Mouse (Mus musculus) forebrain, embryonic 16.5 days (tissue): Measurements from ENCODE around the gene Plin3. TPM values are rescaled to one million over a fixed set of nuclear protein-coding genes. Genes with fewer than 3 reads are reported as not detected.

ENCODE experiments used
- ATAC-seq: fragments of 200-750 bp; cut with Nextera tagmentation; 2 replicates; pipeline ENCODE4 v1.8.0; 2017; ENCODE audit warnings: mild to moderate bottlenecking, moderate library complexity
- H3K27ac ChIP-seq: fragments of 300-500 bp; sonication (generic); 2 replicates; pipeline ENCODE4 v1.5.1; 2014; ENCODE audit warnings: low read length, control low read depth
- H3K27me3 ChIP-seq: fragments of 300-500 bp; sonication (generic); replicated peaks from 2 replicates; pipeline ENCODE4 v1.6.1; 2014; ENCODE audit warnings: low read length; ENCODE audit not compliant: control insufficient read depth, insufficient read depth
- H3K36me3 ChIP-seq: fragments of 300-500 bp; sonication (generic); 2 replicates; pipeline ENCODE4 v1.6.1; 2014; ENCODE audit not compliant: control insufficient read depth, insufficient read depth
- H3K4me1 ChIP-seq: fragments of 300-500 bp; sonication (generic); replicated peaks from 2 replicates; pipeline ENCODE4 v1.6.1; 2014; ENCODE audit warnings: low read length; ENCODE audit not compliant: control insufficient read depth, insufficient read depth
- H3K4me2 ChIP-seq: fragments of 300-500 bp; sonication (generic); 2 replicates; pipeline ENCODE4 v1.6.1; 2014; ENCODE audit warnings: mild to moderate bottlenecking, low read length, control low read depth
- H3K4me3 ChIP-seq: fragments of 300-500 bp; sonication (generic); replicated peaks from 2 replicates; pipeline ENCODE4 v1.5.1; 2014; ENCODE audit warnings: mild to moderate bottlenecking, low read length, control low read depth
- H3K9ac ChIP-seq: fragments of 300-500 bp; sonication (generic); replicated peaks from 2 replicates; pipeline ENCODE4 v1.6.1; 2014; ENCODE audit warnings: low read depth, low read length, control low read depth
- H3K9me3 ChIP-seq: fragments of 300-500 bp; sonication (generic); 2 replicates; pipeline ENCODE4 v1.6.1; 2016; ENCODE audit warnings: low read length; ENCODE audit not compliant: control insufficient read depth
- WGBS: fragments of 180-500 bp; shearing (Covaris S2); extraction: QIAGEN DNeasy Blood & Tissue Kit; methylation state at CpG from one replicate; pipeline ENCODE4 v1.1.7; 2014; 5-methylcytosine and 5-hydroxymethylcytosine counted together
- polyA plus RNA-seq: library from polyadenylated mRNA; unstranded; fragments of >200 nt; fragmentation: Nextera tagmentation; extraction: Ambion mirVana; gene quantifications from 2 replicates; pipeline ENCODE4 v1.2.1, GENCODE M21; 2015

Plin3 gene
- polyA plus RNA-seq, 1 experiment from 2014 or later: 9.3 TPM

DNA sequence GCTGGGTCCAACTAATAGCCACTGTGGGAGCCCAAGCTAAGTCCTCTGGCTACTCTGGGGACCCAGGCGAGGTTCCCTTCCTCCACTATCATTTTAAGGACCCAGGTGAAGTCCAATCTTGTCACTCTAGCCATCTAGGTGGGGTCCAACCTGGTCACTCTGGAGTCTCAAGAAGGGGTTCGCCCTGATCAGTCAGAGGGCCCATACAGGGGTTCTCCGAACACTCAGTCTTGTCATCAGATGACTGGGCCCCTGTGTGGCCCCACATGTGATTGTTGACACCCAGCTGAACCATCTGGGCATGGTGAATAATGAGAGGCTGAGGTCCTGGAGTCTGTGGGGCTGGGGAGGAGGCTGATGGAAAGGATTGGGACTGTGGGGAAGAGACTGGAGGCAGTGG, 22.9 kb downstream of the Plin3 start:
- Histone ChIP-seq H3K27ac (no peak overlapping the region; the same call in 1 of the 2 replicates), H3K4me3 (peak overlapping the region; percentile 36), H3K9ac (peak overlapping the region; percentile 42), H3K36me3 (no peaks in the 10 kb centered on the region), H3K4me2 (peak overlapping the region; percentile 64), H3K4me1 (peaks cover 8% of the 10 kb centered on the region), H3K9me3 (no peaks in the 10 kb centered on the region), H3K27me3 (no peaks in the 10 kb centered on the region)
- peak; percentile 6; the same call in 1 of the 2 replicates for ATAC-seq
- 71% methylated on average over 3 of the region's 3 CpGs for WGBS

DNA sequence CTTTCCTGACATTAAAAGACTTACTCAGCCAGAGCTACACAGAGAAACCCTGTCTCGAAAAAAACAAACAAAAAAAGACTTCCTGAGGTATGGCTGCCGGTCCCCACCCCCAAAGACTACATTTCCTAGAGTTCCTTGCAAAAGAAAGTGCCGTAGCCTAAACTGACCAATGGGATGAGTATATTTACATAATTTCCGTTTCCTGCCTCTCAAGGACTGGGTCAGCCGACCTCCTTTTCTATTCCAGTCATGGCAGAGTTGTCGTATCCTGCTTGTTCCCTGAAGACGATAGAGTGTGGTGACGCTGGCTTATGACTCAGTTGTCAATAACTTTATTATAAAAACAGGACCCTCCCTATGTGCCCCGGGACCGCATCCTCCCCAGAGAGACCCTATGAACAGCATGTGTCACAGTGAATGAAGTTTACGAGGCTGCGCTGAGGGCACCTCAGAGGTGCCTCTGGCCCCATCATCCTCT, 23.5 kb downstream of the Plin3 start:
- ATAC-seq: peak; percentile 91
- H3K9ac ChIP-seq: peak overlapping the region; percentile 42
- 19% methylated on average over 12 of the region's 12 CpGs for WGBS
- H3K4me3 ChIP-seq: peak overlapping the region; percentile 36
- H3K9me3 ChIP-seq: no peaks in the 10 kb centered on the region
- no peaks in the 10 kb centered on the region for H3K27me3 ChIP-seq
- H3K4me1 ChIP-seq: peaks cover 8% of the 10 kb centered on the region
- no peaks in the 10 kb centered on the region for H3K36me3 ChIP-seq
- H3K4me2 ChIP-seq: peak overlapping the region; percentile 64
- H3K27ac ChIP-seq: peak overlapping the region; percentile 74

DNA sequence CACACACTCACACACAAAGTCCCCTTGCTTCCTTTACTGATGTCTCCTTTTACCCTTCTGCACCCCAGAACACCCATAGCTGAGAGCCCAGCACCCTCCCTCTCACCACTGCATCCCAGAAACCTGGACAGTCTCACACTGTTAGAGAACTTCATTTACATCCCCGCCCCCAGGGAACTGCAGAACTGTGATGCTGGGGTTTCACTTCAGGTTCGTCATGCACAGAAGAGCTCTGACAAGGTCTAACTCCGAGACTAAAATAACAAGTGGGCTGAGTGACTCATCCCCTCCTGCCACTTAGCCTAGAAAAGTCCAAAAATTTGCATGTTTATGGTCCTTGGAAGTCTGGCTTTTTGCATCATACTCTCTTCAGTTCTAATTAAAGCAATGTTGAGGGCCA, 26.4 kb downstream of the Plin3 start:
- H3K27me3 ChIP-seq: no peaks in the 10 kb centered on the region
- H3K27ac ChIP-seq: no peak overlapping the region
- H3K9ac ChIP-seq: no peak overlapping the region
- no peaks in the 10 kb centered on the region; the same call in 1 of the 2 replicates for H3K36me3 ChIP-seq
- H3K4me3 ChIP-seq: no peak overlapping the region
- 74% methylated on average over 3 of the region's 3 CpGs for WGBS
- ATAC-seq: no peak
- H3K4me1 ChIP-seq: peaks cover 16% of the 10 kb centered on the region
- no peak overlapping the region for H3K4me2 ChIP-seq
- H3K9me3 ChIP-seq: no peaks in the 10 kb centered on the region

DNA sequence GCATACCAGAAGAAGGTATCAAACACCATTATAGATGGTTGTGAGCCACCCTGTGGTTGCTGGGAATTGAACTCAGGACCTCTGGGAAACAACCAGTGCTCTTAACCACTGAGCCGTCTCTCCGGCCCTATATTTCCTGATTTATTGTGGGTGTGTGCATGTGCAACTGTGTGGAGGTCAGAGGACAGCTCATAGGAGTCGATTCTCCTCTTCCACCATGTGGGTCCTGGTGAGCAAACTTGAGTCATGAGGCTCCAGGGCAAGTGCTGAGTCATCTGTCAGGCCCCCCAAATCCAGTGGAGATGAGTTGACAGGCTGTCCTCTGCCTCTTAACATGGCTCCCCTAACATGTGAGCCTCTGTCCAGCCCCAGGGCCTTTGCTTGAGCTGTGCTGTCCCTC, 26.8 kb downstream of the Plin3 start:
- H3K4me3 ChIP-seq: no peak overlapping the region
- H3K4me2 ChIP-seq: no peak overlapping the region
- H3K4me1 ChIP-seq: peaks cover 20% of the 10 kb centered on the region
- ATAC-seq: no peak
- H3K27me3 ChIP-seq: no peaks in the 10 kb centered on the region
- peaks cover 2% of the 10 kb centered on the region for H3K36me3 ChIP-seq
- no peak overlapping the region for H3K27ac ChIP-seq
- WGBS: 94% methylated on average over 3 of the region's 3 CpGs
- no peaks in the 10 kb centered on the region for H3K9me3 ChIP-seq
- no peak overlapping the region for H3K9ac ChIP-seq

DNA sequence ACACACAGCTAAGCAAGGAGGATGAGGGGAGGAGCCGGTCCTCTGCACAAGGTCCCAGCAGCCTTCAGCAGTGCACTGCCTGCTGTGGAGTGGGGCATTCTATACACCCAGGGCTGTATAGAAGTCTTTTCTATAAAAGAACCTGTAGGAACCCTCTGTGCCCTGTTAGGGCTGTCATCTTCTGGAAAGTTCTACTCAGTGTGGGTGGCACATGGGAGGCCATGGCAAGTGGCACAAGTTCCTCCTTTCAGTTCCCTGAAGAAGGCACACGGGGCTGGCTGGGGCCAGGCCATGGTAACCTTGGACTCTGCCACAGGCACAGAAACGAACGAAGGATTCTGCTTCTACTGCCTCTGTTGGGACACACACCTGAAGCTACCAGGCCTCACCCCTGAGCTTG, 27.7 kb downstream of the Plin3 start:
- Histone ChIP-seq H3K4me1 (peaks cover 28% of the 10 kb centered on the region), H3K9me3 (no peaks in the 10 kb centered on the region), H3K4me2 (no peak overlapping the region), H3K9ac (no peak overlapping the region), H3K4me3 (no peak overlapping the region), H3K27me3 (no peaks in the 10 kb centered on the region), H3K27ac (no peak overlapping the region), H3K36me3 (peaks cover 3% of the 10 kb centered on the region)
- WGBS: 92% methylated on average over 4 of the region's 4 CpGs
- no peak for ATAC-seq

DNA sequence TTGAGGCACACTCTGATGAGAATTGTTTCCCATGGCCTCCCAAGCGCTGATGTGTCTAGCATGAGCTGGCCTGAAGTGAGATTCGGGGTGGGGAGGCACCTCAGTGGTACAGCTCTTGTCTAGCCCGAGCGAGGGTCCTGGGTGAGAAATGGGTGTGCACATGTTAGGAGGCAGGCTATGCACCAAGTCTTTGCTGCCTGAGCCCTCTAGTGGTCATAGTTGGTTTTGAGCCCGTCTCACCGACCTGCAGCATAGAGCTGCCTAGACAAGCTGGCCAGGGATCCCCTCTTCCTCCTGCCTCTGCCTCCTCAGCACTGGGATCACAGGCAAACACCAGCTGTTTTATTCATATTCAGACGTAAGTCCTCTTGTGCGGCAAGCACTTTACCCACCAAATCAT, 28.7 kb downstream of the Plin3 start:
- H3K4me2 ChIP-seq: no peak overlapping the region
- no peaks in the 10 kb centered on the region for H3K9me3 ChIP-seq
- H3K9ac ChIP-seq: no peak overlapping the region
- 19% methylated on average over 8 of the region's 8 CpGs for WGBS
- H3K27me3 ChIP-seq: no peaks in the 10 kb centered on the region
- H3K36me3 ChIP-seq: peaks cover 5% of the 10 kb centered on the region
- peak; percentile 57 for ATAC-seq
- H3K27ac ChIP-seq: no peak overlapping the region
- H3K4me3 ChIP-seq: no peak overlapping the region
- H3K4me1 ChIP-seq: peaks cover 33% of the 10 kb centered on the region

DNA sequence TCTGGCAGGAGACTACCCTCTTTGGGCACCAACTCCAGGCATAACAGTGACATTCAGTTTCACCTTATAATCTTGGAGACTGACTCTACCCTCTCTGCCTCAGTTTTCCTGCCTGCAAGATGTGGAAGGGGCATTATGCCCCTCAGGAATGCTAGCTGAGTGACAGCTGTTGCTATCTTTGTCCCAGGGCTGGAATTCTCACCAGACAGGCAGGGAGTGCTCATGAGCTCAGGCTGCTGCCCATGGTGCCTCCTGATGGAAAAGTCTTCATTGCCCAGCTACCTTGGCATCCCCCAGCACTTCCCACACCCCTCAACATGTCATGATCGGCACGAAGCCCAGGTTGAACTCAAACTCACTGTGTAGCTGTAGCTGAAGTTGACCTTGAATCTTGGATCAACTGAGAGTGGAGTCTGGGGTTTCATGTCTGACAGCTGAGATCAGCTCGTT, 30.0 kb downstream of the Plin3 start:
- Histone ChIP-seq H3K9ac (no peak overlapping the region), H3K36me3 (peaks cover 8% of the 10 kb centered on the region), H3K9me3 (no peaks in the 10 kb centered on the region), H3K4me2 (no peak overlapping the region), H3K27me3 (no peaks in the 10 kb centered on the region), H3K27ac (no peak overlapping the region), H3K4me1 (peaks cover 44% of the 10 kb centered on the region), H3K4me3 (no peak overlapping the region)
- WGBS: 89% methylated on average over 3 of the region's 3 CpGs
- ATAC-seq: no peak

DNA sequence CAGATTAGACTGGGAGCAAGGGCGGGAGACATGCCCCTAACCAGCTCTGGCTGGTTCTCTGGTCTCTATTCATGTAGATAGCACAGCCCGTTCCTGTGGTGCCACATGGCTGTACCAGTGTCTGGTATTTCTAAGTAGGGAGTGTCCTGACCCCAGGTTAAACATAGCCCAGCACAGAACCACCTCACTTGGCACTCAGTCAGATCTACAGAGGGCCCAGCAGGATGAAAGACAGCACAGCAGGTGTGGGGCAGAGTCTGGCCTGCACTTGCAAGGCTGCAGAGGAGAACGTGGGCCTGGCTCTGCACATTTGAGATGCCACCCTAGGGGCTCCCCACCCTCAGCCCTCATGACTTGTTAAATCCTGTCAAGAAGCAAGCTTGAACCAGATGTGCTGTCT, 31.5 kb downstream of the Plin3 start:
- no peak overlapping the region for H3K4me2 ChIP-seq
- H3K27me3 ChIP-seq: no peaks in the 10 kb centered on the region
- 78% methylated on average over 3 of the region's 3 CpGs for WGBS
- H3K9me3 ChIP-seq: no peaks in the 10 kb centered on the region
- no peak for ATAC-seq
- peaks cover 8% of the 10 kb centered on the region for H3K36me3 ChIP-seq
- H3K9ac ChIP-seq: no peak overlapping the region
- no peak overlapping the region for H3K27ac ChIP-seq
- H3K4me1 ChIP-seq: peaks cover 47% of the 10 kb centered on the region
- H3K4me3 ChIP-seq: no peak overlapping the region

DNA sequence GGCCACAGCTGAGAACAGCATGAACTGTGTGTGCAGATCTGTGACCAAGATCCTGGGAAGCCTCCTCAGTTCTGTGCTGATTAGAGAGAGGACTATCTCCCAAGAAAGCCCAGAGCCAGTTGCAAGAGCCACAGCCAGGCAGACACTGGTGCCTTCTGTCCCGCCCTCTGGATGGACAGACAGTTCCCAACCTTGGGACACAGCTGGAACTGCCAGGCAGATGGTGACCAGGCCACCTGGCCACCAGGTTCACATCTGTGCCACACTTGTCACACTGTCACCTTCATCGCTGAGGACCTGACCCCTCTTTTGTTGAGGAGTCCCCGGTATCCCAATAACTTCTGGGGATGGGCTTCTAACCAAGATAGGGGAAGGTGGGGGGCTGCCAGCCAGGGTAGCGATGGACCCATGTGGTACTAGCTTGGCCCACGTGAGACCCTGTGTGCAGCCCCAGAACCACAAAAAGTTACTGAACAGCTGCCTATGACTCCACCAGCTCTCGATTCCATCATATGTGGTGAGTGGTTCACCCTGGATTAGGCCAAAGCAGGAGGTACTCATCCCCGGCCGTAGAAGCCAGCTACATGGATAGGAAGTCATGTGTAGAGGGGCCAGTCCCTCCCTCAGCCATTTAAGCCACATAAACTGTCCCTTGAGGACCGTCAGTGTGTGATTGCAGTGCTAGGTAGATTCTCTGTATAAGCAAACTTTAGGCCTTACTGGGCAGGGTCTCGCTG, 33.2 kb downstream of the Plin3 start:
- no peak for ATAC-seq
- H3K27ac ChIP-seq: no peak overlapping the region
- peaks cover 51% of the 10 kb centered on the region for H3K4me1 ChIP-seq
- no peaks in the 10 kb centered on the region for H3K9me3 ChIP-seq
- no peak overlapping the region for H3K9ac ChIP-seq
- 93% methylated on average over 10 of the region's 10 CpGs for WGBS
- H3K36me3 ChIP-seq: peaks cover 8% of the 10 kb centered on the region
- H3K27me3 ChIP-seq: no peaks in the 10 kb centered on the region
- no peak overlapping the region for H3K4me3 ChIP-seq
- no peak overlapping the region for H3K4me2 ChIP-seq
